Mouse (Mus musculus): ENCODE data around the gene Blmh. TPM values are rescaled to one million over a fixed set of nuclear protein-coding genes. Genes with fewer than 3 reads are reported as not detected.

The Blmh gene
- polyA plus RNA-seq, 1 experiment from 2014 or later: 151 TPM

DNA sequence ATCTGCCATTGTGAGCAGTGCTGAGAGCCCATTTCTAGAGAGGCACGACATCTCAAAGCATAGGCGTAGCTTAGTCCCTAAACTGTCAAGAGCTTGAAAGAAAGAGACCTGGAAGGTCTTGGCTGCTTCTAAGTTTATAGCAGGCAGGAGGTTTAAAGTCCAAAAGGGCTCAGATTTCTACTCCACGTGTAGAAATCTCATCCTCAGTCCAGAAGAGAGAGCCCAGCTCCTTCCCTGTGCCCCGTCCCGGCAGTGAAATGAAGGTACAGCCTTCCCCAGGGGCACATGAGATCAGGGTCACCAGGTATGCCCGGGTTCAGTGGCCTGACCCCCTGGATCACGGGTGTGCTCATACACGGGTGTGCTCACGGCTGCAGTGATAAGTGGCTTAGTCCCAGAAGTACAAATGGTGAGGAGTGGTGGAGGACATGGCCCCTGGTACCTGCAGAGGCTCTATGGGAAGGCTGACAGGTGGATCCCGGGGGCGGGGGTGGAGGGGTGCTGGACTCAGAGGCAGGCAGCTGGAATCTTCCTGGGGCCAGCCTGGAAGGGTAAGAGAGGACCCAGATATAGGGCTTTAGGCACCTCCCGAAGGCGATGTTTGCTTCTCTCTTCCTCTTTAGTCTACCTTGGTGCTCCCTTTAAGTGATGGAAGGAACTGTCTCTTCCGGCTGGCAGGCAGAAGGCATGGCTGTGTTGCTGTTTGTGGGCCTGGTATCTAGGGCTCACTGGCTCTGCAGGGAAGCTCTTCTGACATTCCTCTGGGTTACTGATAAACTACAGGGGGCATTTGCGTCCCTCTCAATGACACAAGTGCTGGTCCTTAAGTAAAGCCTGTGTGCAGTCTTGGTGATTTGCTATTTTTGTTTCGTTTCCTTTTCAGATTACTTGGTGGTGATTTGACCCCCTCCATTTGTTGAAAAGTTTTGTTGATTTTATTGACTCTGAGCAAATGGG lies 84.7 kb downstream of the Blmh start:
- H3K4me2 ChIP-seq: no peak overlapping the region
- 81% methylated on average over 16 of the region's 16 CpGs for WGBS
- H3K4me1 ChIP-seq: no peaks in the 10 kb centered on the region
- H3K9ac ChIP-seq: no peak overlapping the region
- no peak for ATAC-seq (replicated peaks)
- no peak overlapping the region for H3K27ac ChIP-seq
- no peaks in the 10 kb centered on the region for H3K36me3 ChIP-seq (replicated peaks)
- no peaks in the 10 kb centered on the region for H3K9me3 ChIP-seq
- no peak overlapping the region for H3K4me3 ChIP-seq
- no peaks in the 10 kb centered on the region for H3K27me3 ChIP-seq (replicated peaks)

DNA sequence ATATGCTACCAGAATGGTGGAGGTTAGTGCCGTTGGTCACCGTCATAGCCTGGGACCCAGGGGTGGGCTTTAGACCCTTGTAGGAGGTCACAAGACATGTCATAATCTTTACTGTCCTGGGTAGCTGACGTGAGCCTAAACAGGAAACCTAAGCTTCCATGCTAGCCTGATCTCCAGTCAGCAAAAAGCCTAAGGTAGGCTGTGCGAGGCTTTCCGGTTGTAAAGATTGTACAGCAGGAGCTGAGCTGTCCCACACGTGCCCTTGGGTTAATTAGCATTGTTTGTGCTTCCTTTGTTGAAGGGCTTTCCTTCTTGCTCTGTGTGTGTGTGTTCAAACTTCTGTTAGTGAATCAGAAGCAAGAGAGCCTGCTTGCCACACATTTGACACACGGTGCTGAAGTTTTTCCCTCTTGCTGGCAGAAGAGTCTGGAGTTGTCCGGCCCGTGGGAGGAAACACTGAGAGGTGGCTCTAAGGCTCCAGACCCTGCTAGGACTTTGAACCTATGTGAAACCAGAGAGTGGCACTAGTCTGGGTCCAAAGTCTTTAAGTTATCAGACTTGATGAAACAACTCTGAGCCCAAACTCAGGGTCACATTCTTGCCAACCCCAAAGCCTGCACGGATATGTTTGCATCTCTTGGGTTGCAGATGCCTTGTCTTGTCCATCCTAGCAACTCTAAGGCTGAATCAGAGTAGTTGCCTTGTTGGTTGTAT lies 86.3 kb downstream of the Blmh start:
- no peak for ATAC-seq (replicated peaks)
- no peaks in the 10 kb centered on the region for H3K36me3 ChIP-seq (replicated peaks)
- H3K27me3 ChIP-seq (replicated peaks): no peaks in the 10 kb centered on the region
- no peak overlapping the region for H3K9ac ChIP-seq
- WGBS: 81% methylated on average over 10 of the region's 10 CpGs
- no peaks in the 10 kb centered on the region for H3K9me3 ChIP-seq
- no peak overlapping the region for H3K4me2 ChIP-seq
- no peak overlapping the region for H3K27ac ChIP-seq
- H3K4me3 ChIP-seq: no peak overlapping the region
- H3K4me1 ChIP-seq: no peaks in the 10 kb centered on the region

DNA sequence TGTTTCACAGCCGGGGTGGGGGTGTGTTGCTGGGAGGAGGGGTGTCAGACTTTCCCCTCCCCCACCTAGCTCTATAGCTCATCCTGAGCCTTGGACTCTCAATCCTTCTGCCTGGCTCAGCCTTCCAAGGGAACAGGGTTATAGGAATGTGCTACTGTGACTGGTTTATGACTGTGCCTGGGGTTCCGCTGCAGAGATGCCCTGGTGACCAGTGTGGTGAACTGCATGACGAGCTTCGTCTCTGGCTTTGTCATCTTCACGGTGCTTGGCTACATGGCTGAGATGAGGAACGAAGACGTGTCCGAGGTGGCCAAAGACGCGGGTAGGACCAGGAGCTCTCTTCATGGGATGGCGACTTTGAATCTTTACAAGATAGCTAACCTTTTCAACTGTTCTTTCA lies 93.4 kb downstream of the Blmh start:
- no peak for ATAC-seq (replicated peaks)
- Histone ChIP-seq H3K27me3 (replicated peaks) (no peaks in the 10 kb centered on the region), H3K4me2 (no peak overlapping the region), H3K4me3 (no peak overlapping the region), H3K9me3 (no peaks in the 10 kb centered on the region), H3K36me3 (replicated peaks) (no peaks in the 10 kb centered on the region), H3K27ac (no peak overlapping the region), H3K9ac (no peak overlapping the region), H3K4me1 (no peaks in the 10 kb centered on the region)
- 81% methylated on average over 11 of the region's 11 CpGs for WGBS

DNA sequence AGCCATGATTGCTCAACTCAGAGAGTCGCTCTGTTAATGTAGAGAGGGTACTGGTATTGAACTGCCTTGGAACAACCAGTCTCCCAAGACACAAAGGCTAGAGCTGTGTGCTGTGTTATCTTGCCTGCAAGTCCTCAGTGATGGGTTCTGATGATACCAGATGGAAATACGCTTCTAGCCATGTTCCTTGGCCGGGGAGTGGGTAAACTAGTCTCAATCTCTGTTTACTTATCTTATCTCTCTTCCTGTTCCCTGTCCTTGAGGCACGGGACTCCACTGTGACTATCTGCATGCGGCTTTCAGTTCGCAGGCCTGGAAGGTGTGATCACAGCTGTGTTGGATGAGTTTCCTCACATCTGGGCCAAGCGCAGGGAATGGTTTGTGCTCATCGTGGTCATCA lies 94.9 kb downstream of the Blmh start:
- Histone ChIP-seq H3K4me2 (no peak overlapping the region), H3K27ac (no peak overlapping the region), H3K4me1 (no peaks in the 10 kb centered on the region), H3K4me3 (no peak overlapping the region), H3K27me3 (replicated peaks) (no peaks in the 10 kb centered on the region), H3K9ac (no peak overlapping the region), H3K36me3 (replicated peaks) (no peaks in the 10 kb centered on the region), H3K9me3 (no peaks in the 10 kb centered on the region)
- WGBS: 88% methylated on average over 8 of the region's 8 CpGs
- no peak for ATAC-seq (replicated peaks)

DNA sequence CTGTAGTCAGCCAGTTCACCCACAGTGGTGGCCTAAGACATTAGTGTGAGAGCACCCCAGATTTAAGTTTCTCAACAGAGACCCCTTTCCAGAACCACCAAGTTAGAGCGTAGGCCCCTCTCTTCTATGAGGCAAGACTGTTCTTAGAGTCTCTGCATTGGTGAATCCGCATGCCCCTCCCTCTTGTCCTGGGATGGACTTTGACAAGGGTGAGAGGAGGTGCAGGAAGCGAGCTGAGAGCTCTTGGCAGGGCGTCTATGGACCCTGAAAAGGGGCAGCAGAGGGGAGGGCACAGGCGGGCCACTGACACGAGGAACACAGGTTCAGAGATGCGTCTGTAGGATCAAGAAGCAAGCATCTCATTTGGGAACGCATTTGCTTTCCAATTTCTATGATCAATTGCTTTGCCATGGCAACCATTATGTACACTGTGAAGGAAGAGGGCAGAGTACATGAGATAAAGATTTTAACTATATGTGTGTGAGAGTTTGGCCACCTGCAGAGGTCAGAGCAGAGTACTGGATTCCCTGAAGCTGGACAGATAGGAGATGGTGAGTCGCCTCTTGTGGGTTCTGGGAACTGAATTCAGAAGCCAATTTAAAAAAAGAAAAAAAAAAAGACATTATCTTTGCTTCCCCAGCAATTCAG lies 97.3 kb downstream of the Blmh start:
- Histone ChIP-seq H3K9ac (no peak overlapping the region), H3K4me2 (no peak overlapping the region), H3K27ac (no peak overlapping the region), H3K36me3 (replicated peaks) (no peaks in the 10 kb centered on the region), H3K27me3 (replicated peaks) (no peaks in the 10 kb centered on the region), H3K9me3 (no peaks in the 10 kb centered on the region), H3K4me1 (no peaks in the 10 kb centered on the region), H3K4me3 (no peak overlapping the region)
- ATAC-seq (replicated peaks): no peak
- WGBS: 71% methylated on average over 9 of the region's 9 CpGs

DNA sequence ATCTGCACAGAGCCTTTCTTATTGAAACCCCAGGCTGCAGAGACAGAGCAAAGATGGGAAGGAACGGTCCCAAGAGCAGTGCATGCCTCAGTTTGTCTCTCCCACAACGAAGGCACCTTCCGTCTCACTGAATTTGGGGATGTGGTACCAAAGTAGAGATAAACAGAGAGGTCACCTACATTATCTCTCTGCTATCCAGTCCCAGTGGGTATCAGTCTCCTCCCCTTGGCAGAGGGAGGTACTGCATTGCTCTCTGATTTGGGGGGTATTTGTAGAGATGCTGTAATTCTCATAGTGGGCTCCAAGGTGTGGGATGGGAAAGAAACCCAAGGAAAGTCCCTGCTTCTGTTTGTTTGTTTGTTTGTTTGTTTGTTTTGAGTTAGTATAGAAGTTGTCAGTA lies 102.0 kb downstream of the Blmh start:
- Histone ChIP-seq H3K4me2 (no peak overlapping the region), H3K9ac (no peak overlapping the region), H3K9me3 (no peaks in the 10 kb centered on the region), H3K4me3 (no peak overlapping the region), H3K36me3 (replicated peaks) (no peaks in the 10 kb centered on the region), H3K4me1 (no peaks in the 10 kb centered on the region), H3K27ac (no peak overlapping the region), H3K27me3 (replicated peaks) (no peaks in the 10 kb centered on the region)
- WGBS: 78% methylated on average over 3 of the region's 3 CpGs
- no peak for ATAC-seq (replicated peaks)

DNA sequence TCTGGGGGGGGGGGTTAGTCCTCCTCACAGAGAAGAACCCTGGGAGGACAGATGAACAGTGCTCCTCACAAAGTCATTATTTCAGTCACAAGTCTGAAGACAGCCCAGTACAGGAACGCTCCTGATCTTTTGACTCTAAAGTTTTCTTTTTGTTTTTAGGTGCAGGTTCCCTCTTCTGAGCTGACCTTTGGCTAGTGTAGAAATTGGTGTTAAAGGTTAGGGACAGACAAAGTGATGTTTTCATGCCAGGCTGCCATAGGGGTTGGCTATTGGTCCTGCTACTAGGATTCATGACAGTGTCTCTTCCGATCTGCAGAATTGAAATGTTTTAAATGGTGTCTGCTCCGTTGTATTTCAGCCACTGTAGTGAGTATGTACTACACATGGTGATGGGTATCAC lies 103.5 kb downstream of the Blmh start:
- H3K9ac ChIP-seq: no peak overlapping the region
- 94% methylated on average over 3 of the region's 3 CpGs for WGBS
- H3K27me3 ChIP-seq (replicated peaks): no peaks in the 10 kb centered on the region
- no peak overlapping the region for H3K4me2 ChIP-seq
- no peak for ATAC-seq (replicated peaks)
- H3K36me3 ChIP-seq (replicated peaks): no peaks in the 10 kb centered on the region
- H3K4me3 ChIP-seq: no peak overlapping the region
- no peaks in the 10 kb centered on the region for H3K4me1 ChIP-seq
- no peak overlapping the region for H3K27ac ChIP-seq
- no peaks in the 10 kb centered on the region for H3K9me3 ChIP-seq

DNA sequence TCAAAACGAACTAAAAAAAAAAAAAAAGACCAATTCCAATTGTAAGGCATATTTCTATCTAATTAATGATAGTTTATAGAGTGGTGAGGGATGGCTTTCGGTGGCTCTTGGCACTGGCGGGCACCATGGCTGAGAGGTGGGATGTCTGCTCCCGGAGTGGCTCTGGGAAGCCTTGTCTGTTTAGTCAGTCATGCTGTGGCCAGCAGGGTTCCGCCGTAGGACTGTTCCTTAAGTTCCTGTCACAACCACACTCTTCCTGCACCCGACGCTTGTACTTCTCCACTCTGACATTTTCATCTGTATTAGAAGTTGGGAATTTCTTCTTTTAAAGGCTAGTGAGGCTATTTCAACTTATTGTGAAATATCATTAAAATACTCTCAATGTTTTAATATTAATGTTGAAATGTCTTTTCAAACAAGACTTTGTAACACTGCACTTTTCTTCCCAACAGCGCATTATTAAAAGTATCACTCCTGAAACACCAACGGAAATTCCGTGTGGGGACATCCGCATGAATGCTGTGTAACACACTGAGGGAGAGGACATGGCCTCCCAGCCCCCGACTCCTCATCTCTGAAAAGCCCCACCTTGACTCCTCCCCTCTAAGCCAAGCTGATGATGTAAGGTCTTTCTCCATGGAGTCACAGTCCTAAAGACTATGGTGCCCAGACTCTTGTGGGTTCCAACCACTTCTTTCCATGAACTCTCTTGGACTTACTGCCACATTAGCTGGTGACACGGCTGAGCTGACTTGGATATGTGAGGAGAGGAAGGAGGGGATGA lies 106.7 kb downstream of the Blmh start:
- Histone ChIP-seq H3K9ac (no peak overlapping the region), H3K9me3 (no peaks in the 10 kb centered on the region), H3K4me1 (no peaks in the 10 kb centered on the region), H3K27ac (no peak overlapping the region), H3K36me3 (replicated peaks) (no peaks in the 10 kb centered on the region), H3K4me2 (no peak overlapping the region), H3K4me3 (no peak overlapping the region), H3K27me3 (replicated peaks) (no peaks in the 10 kb centered on the region)
- whole genome bisulfite sequencing: 79% methylated on average over 14 of the region's 14 CpGs
- ATAC-seq (replicated peaks): no peak

Other genes starting within 250 kb of the Blmh start
- 0.10 and 0.13 TPM in 2 replicates for gene Trarg1, start 245.0 kb upstream of the Blmh start, polyA plus RNA-seq (2015; fragmentation: Nextera tagmentation; extraction: Ambion mirVana)
- 24.5 and 25.4 TPM in 2 replicates for gene Gosr1, start 161.2 kb upstream of the Blmh start, polyA plus RNA-seq (2015; fragmentation: Nextera tagmentation; extraction: Ambion mirVana)
- 5.3 and 5.4 TPM in 2 replicates for gene Cpd, start 77.8 kb upstream of the Blmh start, polyA plus RNA-seq (2015; fragmentation: Nextera tagmentation; extraction: Ambion mirVana)
- not detected in 2 replicates for gene Tmigd1, start 22.6 kb upstream of the Blmh start, polyA plus RNA-seq (2015; fragmentation: Nextera tagmentation; extraction: Ambion mirVana)
- 5.7 TPM in 2 replicates for gene Slc6a4, start 73.8 kb downstream of the Blmh start, polyA plus RNA-seq (2015; fragmentation: Nextera tagmentation; extraction: Ambion mirVana)
- gene Nsrp1, start 153.6 kb downstream of the Blmh start, polyA plus RNA-seq (2015; fragmentation: Nextera tagmentation; extraction: Ambion mirVana): 52.0 and 54.3 TPM in 2 replicates